Comparison of ENCODE assay signal across 9 mouse cellular contexts in genomic region chr5:117414611-117415010, GRCm38 (mm10). TPM values are rescaled to one million over a fixed set of nuclear protein-coding genes. Genes with fewer than 3 reads are reported as not detected.
DNase-seq lines count a peak whose midpoint lies in the region; ATAC-seq and TF ChIP-seq lines count a peak whose summit lies in the region.
"Had no signal": no experiment of that assay in that cellular context is flagged by ENCODE, and none has a peak within 500 bp of the region (broad histone marks: within the 10 kb centered on the region; RNA-seq: fewer than 3 reads in every experiment).

No protein-coding gene starts in this region.

- H3K4me3 ChIP-seq in hindbrain, embryonic 15.5 days, result peak overlapping the region; percentile 83
- H3K4me3 ChIP-seq in midbrain, postnatal 0 days (ENCODE audit: low read depth, low read length), result peak overlapping the region; percentile 61
- no peak overlapping the region for H3K4me3 ChIP-seq in thymus, adult 2 months (ENCODE audit: control insufficient read depth, insufficient read depth, low read length)

- 1% methylated on average over 10 of the region's 10 CpGs for WGBS in hindbrain, embryonic 15.5 days
- 0% methylated on average over 6 of the region's 10 CpGs for WGBS in midbrain, postnatal 0 days
- WGBS in thymus, adult 2 months, result 13% methylated on average over 10 of the region's 10 CpGs

- no peaks in the 10 kb centered on the region for H3K27me3 ChIP-seq in hindbrain, embryonic 15.5 days
- no peaks in the 10 kb centered on the region for H3K27me3 ChIP-seq in midbrain, postnatal 0 days (ENCODE audit: insufficient read depth, low read length)
- no peaks in the 10 kb centered on the region; the same call in 1 of the 2 replicates for H3K27me3 ChIP-seq in thymus, adult 2 months (ENCODE audit: control insufficient read depth, insufficient read depth, low read length)

- DNase-seq in layer of hippocampus, postnatal 36 days, result peak; percentile 16 to 20
- DNase-seq in layer of hippocampus, adult 11-12 months (ENCODE audit: low spot score), result no peak
- peak; percentile 11 to 34 for DNase-seq in cerebellum, postnatal 36 days
- DNase-seq in midbrain, postnatal 0 days (ENCODE audit: low spot score), result peak; percentile 27
- DNase-seq in adipocyte (ENCODE audit: low spot score), result no peak
- no peak for DNase-seq in thymus, adult 2 months

- H3K36me3 ChIP-seq in hindbrain, embryonic 15.5 days, result no peaks in the 10 kb centered on the region
- H3K36me3 ChIP-seq in midbrain, postnatal 0 days (ENCODE audit: insufficient read depth, low read length), result no peaks in the 10 kb centered on the region
- H3K36me3 ChIP-seq in thymus, adult 2 months (ENCODE audit: control insufficient read depth, insufficient read depth, low read length), result no peaks in the 10 kb centered on the region

- H3K27ac ChIP-seq in hindbrain, embryonic 15.5 days (replicated peaks), result peak overlapping the region; percentile 100
- peak overlapping the region; percentile 98 for H3K27ac ChIP-seq in midbrain, postnatal 0 days (ENCODE audit: low read depth, low read length)
- H3K27ac ChIP-seq in thymus, adult 2 months (ENCODE audit: control insufficient read depth, insufficient read depth, low read length), result no peak overlapping the region
- H3K27ac ChIP-seq: liver, embryonic 14.5 days had no signal

- peak overlapping the region; percentile 83 for H3K9ac ChIP-seq in hindbrain, embryonic 15.5 days
- peak overlapping the region; percentile 96 for H3K9ac ChIP-seq in midbrain, postnatal 0 days (replicated peaks; ENCODE audit: low read length, poor library complexity, severe bottlenecking)
- H3K9ac ChIP-seq: liver, embryonic 14.5 days had no signal

- H3K4me1 ChIP-seq in hindbrain, embryonic 15.5 days (replicated peaks), result peaks cover 29% of the 10 kb centered on the region
- 0 out of 2 replicates have a peak, but pooled peaks cover 5% of the 10 kb centered on the region for H3K4me1 ChIP-seq in midbrain, postnatal 0 days (ENCODE audit: insufficient read depth, low read length)
- peaks cover 7% of the 10 kb centered on the region; the same call in 1 of the 2 replicates for H3K4me1 ChIP-seq in thymus, adult 2 months (replicated peaks; ENCODE audit: control insufficient read depth, insufficient read depth, low read length)

- no peak for TF ChIP-seq CTCF in midbrain, postnatal 0 days (IDR thresholded peaks at IDR 0.05)
- TF ChIP-seq CTCF in thymus, adult 2 months (IDR thresholded peaks at IDR 0.05; ENCODE audit: borderline replicate concordance, control insufficient read depth, extremely low read depth, insufficient read depth, low read length, poor library complexity), result no peak

- H3K4me2 ChIP-seq in hindbrain, embryonic 15.5 days, result peak overlapping the region; percentile 80
- peak overlapping the region; percentile 77 for H3K4me2 ChIP-seq in midbrain, postnatal 0 days (ENCODE audit: low read depth, low read length, poor library complexity, severe bottlenecking)

- H3K9me3 ChIP-seq in hindbrain, embryonic 15.5 days, result no peaks in the 10 kb centered on the region
- H3K9me3 ChIP-seq in midbrain, postnatal 0 days (ENCODE audit: low read length), result no peaks in the 10 kb centered on the region

- ATAC-seq in hindbrain, embryonic 15.5 days (ENCODE audit: low FRiP score, low read depth), result peak; percentile 47
- ATAC-seq in midbrain, postnatal 0 days (ENCODE audit: low FRiP score), result peak; percentile 25
- no peak for ATAC-seq in activated CD4-positive, CD25-positive, alpha-beta regulatory T cell, adult 4 months

- no peak for TF ChIP-seq POLR2A in thymus, adult 2 months (IDR thresholded peaks at IDR 0.05; ENCODE audit: control insufficient read depth, extremely low read depth, insufficient read depth, low read length, poor library complexity)

RNA-seq across cellular contexts. Expression of gene Ksr2, which starts 0.8 kb away (rescaled TPM):
- total RNA-seq in layer of hippocampus, postnatal 36 days (2021), result 10 to 100 TPM; 34.6 to 42.0 TPM
- polyA plus RNA-seq in hindbrain, embryonic 15.5 days (2015; fragmentation: Nextera tagmentation; extraction: Ambion mirVana), result 7.5 and 8.1 TPM in 2 replicates
- total RNA-seq in midbrain, postnatal 0 days (2014; rRNA removed), result 14.5 and 16.0 TPM in 2 replicates
- 6.7 and 8.9 TPM in 2 replicates for polyA plus RNA-seq in midbrain, postnatal 0 days (2015; fragmentation: Nextera tagmentation; extraction: Ambion mirVana)
- polyA plus RNA-seq in activated CD4-positive, CD25-positive, alpha-beta regulatory T cell, adult 4 months (2017; shearing (Covaris generic)), result under 1 TPM; 0.20 to 0.27 TPM
- polyA plus RNA-seq in thymus, adult 2 months (2012; rRNA removed), result 0.54 and 0.84 TPM in 2 replicates

RNA-seq across cellular contexts. Expression of gene Rfc5, which starts 25.8 kb away (rescaled TPM):
- total RNA-seq in layer of hippocampus, postnatal 36 days (2021), result 10 to 100 TPM; 18.8 to 19.7 TPM
- 30.2 and 33.1 TPM in 2 replicates for polyA plus RNA-seq in hindbrain, embryonic 15.5 days (2015; fragmentation: Nextera tagmentation; extraction: Ambion mirVana)
- total RNA-seq in midbrain, postnatal 0 days (2014; rRNA removed), result 12.0 and 15.2 TPM in 2 replicates
- polyA plus RNA-seq in midbrain, postnatal 0 days (2015; fragmentation: Nextera tagmentation; extraction: Ambion mirVana), result 22.0 and 22.1 TPM in 2 replicates
- 10 to 100 TPM; 32.2 to 35.6 TPM for polyA plus RNA-seq in activated CD4-positive, CD25-positive, alpha-beta regulatory T cell, adult 4 months (2017; shearing (Covaris generic))
- 63.7 and 65.4 TPM in 2 replicates for polyA plus RNA-seq in thymus, adult 2 months (2012; rRNA removed)

RNA-seq across cellular contexts. Expression of gene Wsb2, which starts 57.5 kb away (rescaled TPM):
- total RNA-seq in layer of hippocampus, postnatal 36 days (2021), result 100 to 1,000 TPM; 262 to 273 TPM
- 288 and 310 TPM in 2 replicates for polyA plus RNA-seq in hindbrain, embryonic 15.5 days (2015; fragmentation: Nextera tagmentation; extraction: Ambion mirVana)
- 395 and 494 TPM in 2 replicates for total RNA-seq in midbrain, postnatal 0 days (2014; rRNA removed)
- polyA plus RNA-seq in midbrain, postnatal 0 days (2015; fragmentation: Nextera tagmentation; extraction: Ambion mirVana), result 336 and 360 TPM in 2 replicates
- 10 to 100 TPM; 11.0 TPM for polyA plus RNA-seq in activated CD4-positive, CD25-positive, alpha-beta regulatory T cell, adult 4 months (2017; shearing (Covaris generic))
- 91.8 and 120 TPM in 2 replicates for polyA plus RNA-seq in thymus, adult 2 months (2012; rRNA removed)

Comparison
In these comparisons a context has a peak if more than half of its experiments do, and no peak if none do; other contexts are left out.
1. DNase-seq: peak in layer of hippocampus, postnatal 36 days (2 of 2), cerebellum, postnatal 36 days (2 of 2) and midbrain, postnatal 0 days (single experiment); none in layer of hippocampus, adult 11-12 months (single experiment), adipocyte (single experiment) and thymus, adult 2 months (single experiment).